Mouse (Mus musculus): ENCODE data around the gene Dnajc2. TPM values are rescaled to one million over a fixed set of nuclear protein-coding genes. Genes with fewer than 3 reads are reported as not detected.

Gene Dnajc2
- polyA plus RNA-seq, 1 experiment from 2014 or later = 44.5 TPM

GRCm38 (mm10) chr5:21786258-21787185 is 1.5 kb upstream of the Dnajc2 start:
- H3K4me3 ChIP-seq (ENCODE audit: low read depth, low read length) = peak overlapping the region; percentile 90
- no peaks in the 10 kb centered on the region for H3K4me1 ChIP-seq (replicated peaks; ENCODE audit: control insufficient read depth, insufficient read depth, low read length)
- peak overlapping the region; percentile 71 for H3K4me2 ChIP-seq (replicated peaks; ENCODE audit: low read depth)
- no peak for TF ChIP-seq CTCF (IDR thresholded peaks at IDR 0.05; ENCODE audit: low read depth)
- peaks cover 13% of the 10 kb centered on the region for H3K36me3 ChIP-seq (ENCODE audit: control insufficient read depth, insufficient read depth)
- H3K27me3 ChIP-seq (replicated peaks; ENCODE audit: control insufficient read depth, insufficient read depth, low read length) = no peaks in the 10 kb centered on the region
- peak; percentile 90 for ATAC-seq
- no peaks in the 10 kb centered on the region for H3K9me3 ChIP-seq (ENCODE audit: control insufficient read depth)
- H3K27ac ChIP-seq (ENCODE audit: low read depth, low read length) = peak overlapping the region; percentile 82
- H3K9ac ChIP-seq (ENCODE audit: low read depth, low read length) = peak overlapping the region; percentile 96
- WGBS = 1% methylated on average over 50 of the region's 51 CpGs

- ATAC-seq = no peak
- TF ChIP-seq CTCF (IDR thresholded peaks at IDR 0.05; ENCODE audit: low read depth) = no peak
- WGBS = 81% methylated on average over 7 of the region's 7 CpGs
- no peaks in the 10 kb centered on the region for H3K9me3 ChIP-seq (ENCODE audit: control insufficient read depth)
- H3K9ac ChIP-seq (ENCODE audit: low read depth, low read length) = no peak overlapping the region
- no peaks in the 10 kb centered on the region for H3K4me1 ChIP-seq (replicated peaks; ENCODE audit: control insufficient read depth, insufficient read depth, low read length)
- H3K27ac ChIP-seq (ENCODE audit: low read depth, low read length) = no peak overlapping the region
- H3K4me3 ChIP-seq (ENCODE audit: low read depth, low read length) = no peak overlapping the region
- peak overlapping the region; percentile 96 for H3K4me2 ChIP-seq (replicated peaks; ENCODE audit: low read depth)
- no peaks in the 10 kb centered on the region for H3K27me3 ChIP-seq (replicated peaks; ENCODE audit: control insufficient read depth, insufficient read depth, low read length)
- H3K36me3 ChIP-seq (ENCODE audit: control insufficient read depth, insufficient read depth) = peaks cover 18% of the 10 kb centered on the region
Observed at GRCm38 (mm10) chr5:21785776-21786175, 725 bp upstream of the Dnajc2 start.

- no peak for TF ChIP-seq CTCF (IDR thresholded peaks at IDR 0.05; ENCODE audit: low read depth)
- H3K9me3 ChIP-seq (ENCODE audit: control insufficient read depth) = no peaks in the 10 kb centered on the region
- H3K27me3 ChIP-seq (replicated peaks; ENCODE audit: control insufficient read depth, insufficient read depth, low read length) = no peaks in the 10 kb centered on the region
- no peaks in the 10 kb centered on the region for H3K4me1 ChIP-seq (replicated peaks; ENCODE audit: control insufficient read depth, insufficient read depth, low read length)
- ATAC-seq = peak; percentile 32
- H3K4me2 ChIP-seq (replicated peaks; ENCODE audit: low read depth) = peak overlapping the region; percentile 96
- H3K27ac ChIP-seq (ENCODE audit: low read depth, low read length) = peak overlapping the region; percentile 74
- H3K9ac ChIP-seq (ENCODE audit: low read depth, low read length) = peak overlapping the region; percentile 83
- H3K4me3 ChIP-seq (ENCODE audit: low read depth, low read length) = peak overlapping the region; percentile 97
- under 1% methylated on average over 51 of the region's 51 CpGs for WGBS
- H3K36me3 ChIP-seq (ENCODE audit: control insufficient read depth, insufficient read depth) = peaks cover 31% of the 10 kb centered on the region
Observed at GRCm38 (mm10) chr5:21784161-21785052, 644 bp downstream of the Dnajc2 start.

- H3K9me3 ChIP-seq (ENCODE audit: control insufficient read depth) = no peaks in the 10 kb centered on the region
- H3K27me3 ChIP-seq (replicated peaks; ENCODE audit: control insufficient read depth, insufficient read depth, low read length) = no peaks in the 10 kb centered on the region
- ATAC-seq = no peak
- 86% methylated on average over 6 of the region's 6 CpGs for WGBS
- peaks cover 61% of the 10 kb centered on the region for H3K36me3 ChIP-seq (ENCODE audit: control insufficient read depth, insufficient read depth)
- no peak overlapping the region for H3K9ac ChIP-seq (ENCODE audit: low read depth, low read length)
- H3K27ac ChIP-seq (ENCODE audit: low read depth, low read length) = no peak overlapping the region
- no peak for TF ChIP-seq CTCF (IDR thresholded peaks at IDR 0.05; ENCODE audit: low read depth)
- H3K4me2 ChIP-seq (replicated peaks; ENCODE audit: low read depth) = no peak overlapping the region
- H3K4me1 ChIP-seq (replicated peaks; ENCODE audit: control insufficient read depth, insufficient read depth, low read length) = no peaks in the 10 kb centered on the region
- H3K4me3 ChIP-seq (ENCODE audit: low read depth, low read length) = no peak overlapping the region
Observed at GRCm38 (mm10) chr5:21776491-21776890, 8.6 kb downstream of the Dnajc2 start.

- no peaks in the 10 kb centered on the region for H3K27me3 ChIP-seq (replicated peaks; ENCODE audit: control insufficient read depth, insufficient read depth, low read length)
- 92% methylated on average over 6 of the region's 6 CpGs for WGBS
- H3K4me3 ChIP-seq (ENCODE audit: low read depth, low read length) = no peak overlapping the region
- H3K9me3 ChIP-seq (ENCODE audit: control insufficient read depth) = no peaks in the 10 kb centered on the region
- H3K27ac ChIP-seq (ENCODE audit: low read depth, low read length) = no peak overlapping the region
- no peak overlapping the region for H3K9ac ChIP-seq (ENCODE audit: low read depth, low read length)
- no peak for ATAC-seq
- H3K4me1 ChIP-seq (replicated peaks; ENCODE audit: control insufficient read depth, insufficient read depth, low read length) = no peaks in the 10 kb centered on the region
- no peak for TF ChIP-seq CTCF (IDR thresholded peaks at IDR 0.05; ENCODE audit: low read depth)
- no peak overlapping the region for H3K4me2 ChIP-seq (replicated peaks; ENCODE audit: low read depth)
- peaks cover 64% of the 10 kb centered on the region for H3K36me3 ChIP-seq (ENCODE audit: control insufficient read depth, insufficient read depth)
Observed at GRCm38 (mm10) chr5:21769841-21770240, 15.2 kb downstream of the Dnajc2 start.

GRCm38 (mm10) chr5:21768506-21768905 is 16.5 kb downstream of the Dnajc2 start:
- Histone ChIP-seq H3K27me3 (replicated peaks; ENCODE audit: control insufficient read depth, insufficient read depth, low read length) (no peaks in the 10 kb centered on the region), H3K9ac (ENCODE audit: low read depth, low read length) (no peak overlapping the region), H3K4me3 (ENCODE audit: low read depth, low read length) (no peak overlapping the region), H3K4me1 (replicated peaks; ENCODE audit: control insufficient read depth, insufficient read depth, low read length) (no peaks in the 10 kb centered on the region), H3K36me3 (ENCODE audit: control insufficient read depth, insufficient read depth) (peaks cover 70% of the 10 kb centered on the region), H3K4me2 (replicated peaks; ENCODE audit: low read depth) (no peak overlapping the region), H3K27ac (ENCODE audit: low read depth, low read length) (no peak overlapping the region), H3K9me3 (ENCODE audit: control insufficient read depth) (no peaks in the 10 kb centered on the region)
- no peak for ATAC-seq
- no peak for TF ChIP-seq CTCF (IDR thresholded peaks at IDR 0.05; ENCODE audit: low read depth)
- 89% methylated on average over 4 of the region's 4 CpGs for WGBS

All from intestine, postnatal 0 days (tissue).